In genomic region chr12:85108643-85109042, GRCm38 (mm10) we compare ENCODE assay signal across 17 mouse cellular contexts. TPM values are rescaled to one million over a fixed set of nuclear protein-coding genes. Genes with fewer than 3 reads are reported as not detected.
"Had no signal": no experiment of that assay in that cellular context is flagged by ENCODE, and none has a peak within 500 bp of the region (broad histone marks: within the 10 kb centered on the region; RNA-seq: fewer than 3 reads in every experiment).

No protein-coding gene starts in this region.

- H3K9ac ChIP-seq: neural tube, embryonic 12.5 days had no signal

- H3K36me3 ChIP-seq: neural tube, embryonic 12.5 days had no signal

- ATAC-seq: lung, postnatal 0 days had no signal

- H3K4me3 ChIP-seq: left cerebral cortex, adult 2 months; neural tube, embryonic 12.5 days had no signal

- H3K27ac ChIP-seq: left cerebral cortex, adult 2 months; limb, embryonic 10.5 days; neural tube, embryonic 12.5 days had no signal

- DNase-seq: kidney, adult 11 months; kidney, postnatal 10 days; kidney, postnatal 4 days; liver, embryonic 13.5 days; lung, adult 2 months; lung, postnatal 36 days; midbrain, embryonic 14.5 days; right cerebral cortex, postnatal 4 days; spleen, adult 18-20 months; thymus, adult 18-20 months; thymus, postnatal 25 days had no signal

- H3K27me3 ChIP-seq: liver, embryonic 13.5 days; neural tube, embryonic 12.5 days had no signal

- H3K9me3 ChIP-seq: limb, embryonic 10.5 days; liver, embryonic 13.5 days; neural tube, embryonic 12.5 days had no signal

- H3K4me2 ChIP-seq: neural tube, embryonic 12.5 days had no signal

RNA-seq across cellular contexts. Expression of gene Rps6kl1, which starts 42.4 kb away (rescaled TPM):
- total RNA-seq: megakaryocyte-erythroid progenitor cell, adult 5-6 weeks; neutrophil, adult 5-6 weeks had no signal
